Mouse (Mus musculus) stomach, postnatal 0 days (tissue): ENCODE measurements at regions not wholly inside any gene's neighbourhood (a gene's known extent, or its start where the extent isn't known, plus 50 kb on each side); places are given as distances from the start of the nearest gene placed in this dataset.

Experiments
- ATAC-seq: fragments of 200-750 bp; cut with Nextera tagmentation; 2 replicates; pipeline ENCODE4 v1.8.0; 2017; ENCODE audit not compliant: low FRiP score, low TSS enrichment
- DNase-seq: peaks from one replicate; pipeline ENCODE4 v3.0.0-alpha.2; 2016; ENCODE audit warnings: low spot score
- H3K27ac ChIP-seq: fragments of 300-500 bp; sonication (generic); replicated peaks from 2 replicates; pipeline ENCODE4 v1.5.1; 2014; ENCODE audit warnings: mild to moderate bottlenecking, control low read depth
- H3K27me3 ChIP-seq: fragments of 300-500 bp; sonication (generic); 2 replicates; pipeline ENCODE4 v1.6.1; 2014; ENCODE audit warnings: low read length; ENCODE audit not compliant: control insufficient read depth, insufficient read depth
- H3K36me3 ChIP-seq: fragments of 300-500 bp; sonication (generic); 2 replicates; pipeline ENCODE4 v1.6.1; 2014; ENCODE audit warnings: low read length, mixed read lengths; ENCODE audit not compliant: control insufficient read depth, insufficient read depth
- H3K4me1 ChIP-seq: fragments of 300-500 bp; sonication (generic); replicated peaks from 2 replicates; pipeline ENCODE4 v1.6.1; 2014; ENCODE audit warnings: antibody characterized with exemption; ENCODE audit not compliant: control insufficient read depth, insufficient read depth
- H3K4me2 ChIP-seq: fragments of 300-500 bp; sonication (generic); replicated peaks from 2 replicates; pipeline ENCODE4 v1.6.1; 2014; ENCODE audit warnings: low read depth, mild to moderate bottlenecking, control low read depth, moderate library complexity
- H3K4me3 ChIP-seq: fragments of 300-500 bp; sonication (generic); 2 replicates; pipeline ENCODE4 v1.5.1; 2014; ENCODE audit warnings: low read depth, low read length, control low read depth
- H3K9ac ChIP-seq: fragments of 300-500 bp; sonication (generic); 2 replicates; pipeline ENCODE4 v1.6.1; 2014; ENCODE audit warnings: mild to moderate bottlenecking, low read length, control low read depth, mixed read lengths
- H3K9me3 ChIP-seq: fragments of 300-500 bp; sonication (generic); 2 replicates; pipeline ENCODE4 v1.6.1; 2016; ENCODE audit warnings: low read length; ENCODE audit not compliant: control insufficient read depth
- CTCF ChIP-seq: IDR thresholded peaks from 2 replicates; pipeline ENCODE4 v1.5.1; 2016; ENCODE audit warnings: antibody characterized with exemption, low read depth, mild to moderate bottlenecking, moderate library complexity
- EP300 ChIP-seq: optimal IDR thresholded peaks from 2 replicates; pipeline ENCODE3; 2016; ENCODE audit warnings: antibody characterized with exemption
- WGBS: fragments of 180-500 bp; shearing (Covaris S2); extraction: QIAGEN DNeasy Blood & Tissue Kit; methylation state at CpG from one replicate; pipeline ENCODE4 v1.1.7; 2014; 5-methylcytosine and 5-hydroxymethylcytosine counted together

DNA sequence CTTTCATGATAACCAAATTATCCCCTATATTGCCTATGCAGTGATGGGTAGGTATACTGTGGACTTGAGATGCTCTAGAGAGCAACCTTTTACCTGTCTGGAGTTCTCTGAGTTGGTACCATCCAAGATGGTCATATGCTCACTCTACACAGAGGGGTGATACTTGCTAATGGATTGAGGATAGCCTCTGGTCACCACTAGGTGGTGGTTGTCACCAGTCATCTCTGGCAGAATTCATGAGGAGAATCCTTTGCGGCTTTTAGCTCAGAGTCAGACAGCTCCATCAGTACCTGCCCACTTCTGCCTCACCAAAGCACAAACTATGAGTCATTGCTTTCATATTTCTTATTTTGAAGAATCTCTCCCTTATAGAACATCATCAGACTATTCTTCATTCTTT, 500.9 kb upstream of the Impad1 start:
- Histone ChIP-seq H3K27me3 (no peaks in the 10 kb centered on the region), H3K4me2 (no peak overlapping the region), H3K36me3 (no peaks in the 10 kb centered on the region), H3K9ac (no peak overlapping the region), H3K27ac (no peak overlapping the region), H3K9me3 (no peaks in the 10 kb centered on the region), H3K4me3 (no peak overlapping the region), H3K4me1 (no peaks in the 10 kb centered on the region)
- no peak for ATAC-seq
- 93% methylated on average over 1 of the region's 1 CpGs for WGBS
- DNase-seq: no peak
- TF ChIP-seq EP300 (no peak), CTCF (peak; percentile 38)

- no peak overlapping the region for H3K9ac ChIP-seq
- TF ChIP-seq EP300 (no peak), CTCF (no peak)
- 67% methylated on average over 1 of the region's 1 CpGs for WGBS
- H3K36me3 ChIP-seq: no peaks in the 10 kb centered on the region
- H3K4me3 ChIP-seq: no peak overlapping the region
- no peaks in the 10 kb centered on the region for H3K9me3 ChIP-seq
- H3K4me1 ChIP-seq: no peaks in the 10 kb centered on the region
- no peak for DNase-seq
- ATAC-seq: no peak
- no peaks in the 10 kb centered on the region for H3K27me3 ChIP-seq
- no peak overlapping the region for H3K4me2 ChIP-seq
- H3K27ac ChIP-seq: no peak overlapping the region
Observed at GRCm38 (mm10) chr4:5276113-5276512, 483.0 kb upstream of the Impad1 start.
